Mouse (Mus musculus) E14TG2a.4 (cell line): Measurements from ENCODE around the gene Rwdd3.

Experiments used
- CTCF ChIP-seq: conservative IDR thresholded peaks from 2 replicates; pipeline ENCODE4 v1.5.1; 2014; ENCODE audit warnings: low read length
- NANOG ChIP-seq: IDR thresholded peaks from 2 replicates; pipeline ENCODE4 v1.6.1; 2014; ENCODE audit warnings: borderline replicate concordance, low read length, mixed read lengths
- POU5F1 ChIP-seq: IDR thresholded peaks from 2 replicates; pipeline ENCODE4 v1.6.1; 2014; ENCODE audit warnings: low read length, borderline replicate concordance

DNA sequence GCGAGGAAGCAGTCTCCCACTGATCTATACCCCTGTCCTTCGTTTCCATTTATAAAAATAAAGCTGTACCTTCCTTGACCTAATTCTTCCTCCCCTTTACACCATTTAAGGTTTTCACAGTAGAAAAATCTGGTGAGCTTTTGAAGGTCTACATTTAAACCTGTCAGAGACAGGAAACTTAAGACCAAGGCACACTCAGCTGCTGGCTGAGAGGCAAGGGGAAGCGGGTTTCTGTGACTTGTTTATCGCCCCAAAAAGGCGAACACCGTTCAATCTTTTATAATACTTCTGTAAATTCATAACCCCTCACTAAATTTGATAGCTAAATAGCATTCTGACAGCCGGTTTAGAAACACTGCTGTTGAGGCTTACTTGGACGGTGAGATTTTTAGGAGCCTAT is 60.4 kb downstream of the Rwdd3 start:
- TF ChIP-seq CTCF (no peak), POU5F1 (no peak), NANOG (no peak)
